Mouse (Mus musculus) megakaryocyte, embryonic 14.5 days (primary cell): Measurements from ENCODE around the gene Rab26.

Source experiments
- FLI1 ChIP-seq: IDR thresholded peaks from 2 replicates; pipeline ENCODE4 v1.6.1; 2012; ENCODE audit warnings: low read length, inconsistent platforms, mixed read lengths
- GATA1 ChIP-seq: IDR thresholded peaks from 3 replicates; pipeline ENCODE4 v1.6.1; 2012; ENCODE audit warnings: mixed read lengths, low read length, inconsistent platforms, borderline replicate concordance

DNA sequence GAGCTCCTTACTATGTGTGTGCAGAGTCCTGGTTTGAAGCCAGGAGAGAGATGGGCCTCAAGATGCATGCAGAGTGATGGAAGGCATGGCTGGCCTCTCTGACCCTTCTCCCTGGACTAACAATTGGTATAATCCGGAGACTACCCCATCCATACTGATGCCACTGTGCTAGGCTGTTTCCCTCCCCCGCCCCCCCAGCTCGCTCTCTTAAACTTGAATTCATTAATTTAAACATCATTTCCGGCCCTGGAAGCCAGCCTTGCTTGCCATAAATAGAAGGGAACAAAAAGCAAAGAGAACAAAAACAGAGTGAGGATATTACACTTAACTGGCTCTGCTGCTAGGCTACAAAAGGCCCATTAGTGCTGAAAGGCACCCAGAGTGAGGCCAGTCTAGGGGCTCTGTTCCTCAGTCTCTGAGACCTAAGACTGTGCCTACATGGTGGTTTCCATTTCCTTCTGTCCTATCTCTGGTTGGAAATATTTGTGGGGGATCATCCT, 24.6 kb upstream of the Rab26 start:
- no peak for TF ChIP-seq GATA1
- no peak for TF ChIP-seq FLI1
